Mouse (Mus musculus) limb, embryonic 10.5 days (tissue): ENCODE data around the gene Gas2l2. TPM values are rescaled to one million over a fixed set of nuclear protein-coding genes. Genes with fewer than 3 reads are reported as not detected.

Experiments
- polyA plus RNA-seq: library from polyadenylated mRNA; unstranded; fragments of >200 nt; fragmentation: Nextera tagmentation; extraction: Ambion mirVana; gene quantifications from 2 replicates; pipeline ENCODE4 v1.2.1, GENCODE M21; 2016

Gene Gas2l2
- polyA plus RNA-seq, 1 experiment from 2014 or later: not detected

Other genes starting within 250 kb of the Gas2l2 start
- gene Slfn3, start 238.1 kb downstream of the Gas2l2 start, polyA plus RNA-seq: 0.19 and 0.29 TPM in 2 replicates
- 0.08 and 0.15 TPM in 2 replicates for gene Slfn14, start 142.7 kb downstream of the Gas2l2 start, polyA plus RNA-seq
- gene Ap2b1, start 130.4 kb downstream of the Gas2l2 start, polyA plus RNA-seq: 53.4 and 60.4 TPM in 2 replicates
- gene Pex12, start 126.9 kb downstream of the Gas2l2 start, polyA plus RNA-seq: 13.0 and 13.9 TPM in 2 replicates
- gene Rasl10b, start 20.3 kb downstream of the Gas2l2 start, polyA plus RNA-seq: 1.5 and 1.6 TPM in 2 replicates
- 0.31 TPM in 1 of 2 replicates, not detected in the other for gene 1700020L24Rik, start 8.2 kb upstream of the Gas2l2 start, polyA plus RNA-seq
- 0.75 and 2.3 TPM in 2 replicates for gene Mmp28, start 33.6 kb upstream of the Gas2l2 start, polyA plus RNA-seq
- gene Taf15, start 43.6 kb upstream of the Gas2l2 start, polyA plus RNA-seq: 11.3 and 11.9 TPM in 2 replicates
- not detected in 2 replicates for gene Heatr9, start 92.7 kb upstream of the Gas2l2 start, polyA plus RNA-seq
- not detected in 2 replicates for gene Ccl5, start 101.1 kb upstream of the Gas2l2 start, polyA plus RNA-seq
- gene Ccl9, start 149.2 kb upstream of the Gas2l2 start, polyA plus RNA-seq: 0.78 and 1.2 TPM in 2 replicates
- 1.3 and 1.6 TPM in 2 replicates for gene Ccl6, start 163.6 kb upstream of the Gas2l2 start, polyA plus RNA-seq
- gene Rpl9-ps1, start 216.2 kb upstream of the Gas2l2 start, polyA plus RNA-seq: not detected in 2 replicates
- gene Ccl3, start 219.9 kb upstream of the Gas2l2 start, polyA plus RNA-seq: 0.20 and 0.26 TPM in 2 replicates
- 0.23 TPM in 1 of 2 replicates, not detected in the other for gene Ccl4, start 233.1 kb upstream of the Gas2l2 start, polyA plus RNA-seq